Mouse (Mus musculus) brain, embryonic 18.5 days (tissue): ENCODE measurements around the gene Gm973.
A peak's percentile ranks its signal among the peaks of the same experiment; 100 is the strongest.

Source experiments
- DNase-seq: peaks from one replicate; pipeline ENCODE4 v3.0.0-alpha.2; 2012; ENCODE audit warnings: low read depth, low spot score

Gm973 gene

GRCm38 (mm10) chr1:59542231-59542630 lies 26.2 kb downstream of the Gm973 start:
- no peak for DNase-seq

- no peak for DNase-seq
Observed at GRCm38 (mm10) chr1:59543911-59544310, 27.8 kb downstream of the Gm973 start.

- no peak for DNase-seq
Observed at GRCm38 (mm10) chr1:59548486-59548885, 32.4 kb downstream of the Gm973 start.

- DNase-seq, result no peak
Observed at GRCm38 (mm10) chr1:59549036-59549675, 33.1 kb downstream of the Gm973 start.

GRCm38 (mm10) chr1:59550227-59550626 lies 34.2 kb downstream of the Gm973 start:
- no peak for DNase-seq

- DNase-seq, result no peak
Observed at GRCm38 (mm10) chr1:59550996-59551395, 34.9 kb downstream of the Gm973 start.

GRCm38 (mm10) chr1:59553708-59554107 lies 37.6 kb downstream of the Gm973 start:
- DNase-seq, result no peak

GRCm38 (mm10) chr1:59563581-59563980 lies 47.5 kb downstream of the Gm973 start:
- DNase-seq, result no peak

- DNase-seq, result no peak
Observed at GRCm38 (mm10) chr1:59565804-59566203, 49.7 kb downstream of the Gm973 start.

GRCm38 (mm10) chr1:59566281-59566680 lies 50.2 kb downstream of the Gm973 start:
- no peak for DNase-seq

- no peak for DNase-seq
Observed at GRCm38 (mm10) chr1:59566926-59567325, 50.9 kb downstream of the Gm973 start.

GRCm38 (mm10) chr1:59567521-59567920 lies 51.5 kb downstream of the Gm973 start:
- DNase-seq, result no peak

GRCm38 (mm10) chr1:59568283-59568682 lies 52.2 kb downstream of the Gm973 start:
- no peak for DNase-seq

- DNase-seq, result no peak
Observed at GRCm38 (mm10) chr1:59569301-59569700, 53.2 kb downstream of the Gm973 start.

- DNase-seq, result no peak
Observed at GRCm38 (mm10) chr1:59570767-59571166, 54.7 kb downstream of the Gm973 start.

- no peak for DNase-seq
Observed at GRCm38 (mm10) chr1:59571502-59571901, 55.4 kb downstream of the Gm973 start.

GRCm38 (mm10) chr1:59573843-59574242 lies 57.8 kb downstream of the Gm973 start:
- no peak for DNase-seq

GRCm38 (mm10) chr1:59574262-59575187 lies 58.5 kb downstream of the Gm973 start:
- DNase-seq, result peak; percentile 56

GRCm38 (mm10) chr1:59578770-59579169 lies 62.7 kb downstream of the Gm973 start:
- no peak for DNase-seq

GRCm38 (mm10) chr1:59579327-59579726 lies 63.3 kb downstream of the Gm973 start:
- no peak for DNase-seq

- no peak for DNase-seq
Observed at GRCm38 (mm10) chr1:59580131-59580751, 64.2 kb downstream of the Gm973 start.

GRCm38 (mm10) chr1:59580880-59581279 lies 64.8 kb downstream of the Gm973 start:
- DNase-seq, result no peak
